Mouse (Mus musculus) ovary, postnatal 14 days (tissue): Measurements from ENCODE around the gene Stac2.

Experiments
- DNase-seq: peaks from one replicate; pipeline ENCODE4 v3.0.0; 2022; ENCODE audit warnings: low spot score

Gene Stac2

GRCm38 (mm10) chr11:98021565-98022252, 31.6 kb downstream of the Stac2 start:
- DNase-seq: peak; percentile 42

GRCm38 (mm10) chr11:98021118-98021517, 32.1 kb downstream of the Stac2 start:
- no peak for DNase-seq

- DNase-seq: no peak
These were observed 32.6 kb downstream of the Stac2 start for GRCm38 (mm10) chr11:98020710-98021109.

GRCm38 (mm10) chr11:98019883-98020610, 33.2 kb downstream of the Stac2 start:
- no peak for DNase-seq

- no peak for DNase-seq
These were observed 34.2 kb downstream of the Stac2 start for GRCm38 (mm10) chr11:98018858-98019641.

- no peak for DNase-seq
These were observed 35.0 kb downstream of the Stac2 start for GRCm38 (mm10) chr11:98018222-98018621.

GRCm38 (mm10) chr11:98016824-98017223, 36.4 kb downstream of the Stac2 start:
- no peak for DNase-seq

- DNase-seq: no peak
These were observed 37.1 kb downstream of the Stac2 start for GRCm38 (mm10) chr11:98016177-98016576.

- DNase-seq: no peak
These were observed 40.4 kb downstream of the Stac2 start for GRCm38 (mm10) chr11:98012831-98013230.

GRCm38 (mm10) chr11:98011716-98012115, 41.5 kb downstream of the Stac2 start:
- DNase-seq: no peak

GRCm38 (mm10) chr11:98008087-98008486, 45.2 kb downstream of the Stac2 start:
- DNase-seq: no peak

- DNase-seq: no peak
These were observed 47.6 kb downstream of the Stac2 start for GRCm38 (mm10) chr11:98005686-98006085.

- DNase-seq: no peak
These were observed 48.2 kb downstream of the Stac2 start for GRCm38 (mm10) chr11:98005076-98005475.

GRCm38 (mm10) chr11:98004161-98004560, 49.1 kb downstream of the Stac2 start:
- DNase-seq: no peak

- no peak for DNase-seq
These were observed 50.0 kb downstream of the Stac2 start for GRCm38 (mm10) chr11:98003171-98003671.

- DNase-seq: peak; percentile 76
These were observed 50.6 kb downstream of the Stac2 start for GRCm38 (mm10) chr11:98002627-98003026.

GRCm38 (mm10) chr11:98001986-98002385, 51.3 kb downstream of the Stac2 start:
- no peak for DNase-seq

- no peak for DNase-seq
These were observed 51.9 kb downstream of the Stac2 start for GRCm38 (mm10) chr11:98001351-98001824.

- DNase-seq: no peak
These were observed 52.7 kb downstream of the Stac2 start for GRCm38 (mm10) chr11:98000378-98001140.

GRCm38 (mm10) chr11:97999748-98000147, 53.5 kb downstream of the Stac2 start:
- DNase-seq: no peak

- DNase-seq: no peak
These were observed 54.2 kb downstream of the Stac2 start for GRCm38 (mm10) chr11:97998898-97999608.
